Mouse (Mus musculus) intestine, embryonic 14.5 days (tissue): ENCODE results near the gene Pitpnc1. TPM values are rescaled to one million over a fixed set of nuclear protein-coding genes. Genes with fewer than 3 reads are reported as not detected.

Experiments
- ATAC-seq: fragments of 200-750 bp; cut with Nextera tagmentation; replicated peaks from 2 replicates; pipeline ENCODE4 v1.8.0; 2017; ENCODE audit warnings: low read depth, moderate number of reproducible peaks, moderate TSS enrichment, moderate library complexity; ENCODE audit not compliant: low FRiP score, low TSS enrichment
- DNase-seq: peaks from one replicate; pipeline ENCODE4 v3.0.0-alpha.2; 2018; ENCODE audit warnings: low spot score
- H3K27ac ChIP-seq: fragments of 300-500 bp; sonication (generic); 2 replicates; pipeline ENCODE4 v1.5.1; 2014; ENCODE audit warnings: low read depth, mild to moderate bottlenecking, control low read depth
- H3K27me3 ChIP-seq: fragments of 300-500 bp; sonication (generic); replicated peaks from 2 replicates; pipeline ENCODE4 v1.6.1; 2014; ENCODE audit warnings: low read length, control low read depth; ENCODE audit not compliant: control insufficient read depth, insufficient read depth
- H3K36me3 ChIP-seq: fragments of 300-500 bp; sonication (generic); 2 replicates; pipeline ENCODE4 v1.6.1; 2014; ENCODE audit warnings: low read length, control low read depth; ENCODE audit not compliant: control insufficient read depth, insufficient read depth
- H3K4me1 ChIP-seq: fragments of 300-500 bp; sonication (generic); replicated peaks from 2 replicates; pipeline ENCODE4 v1.6.1; 2014; ENCODE audit warnings: low read length, control low read depth, mixed read lengths; ENCODE audit not compliant: control insufficient read depth, insufficient read depth
- H3K4me2 ChIP-seq: fragments of 300-500 bp; sonication (generic); 2 replicates; pipeline ENCODE4 v1.6.1; 2014; ENCODE audit warnings: low read length
- H3K4me3 ChIP-seq: fragments of 300-500 bp; sonication (generic); 2 replicates; pipeline ENCODE4 v1.5.1; 2014; ENCODE audit warnings: low read depth, low read length, control low read depth, mixed read lengths
- H3K9ac ChIP-seq: fragments of 300-500 bp; sonication (generic); 2 replicates; pipeline ENCODE4 v1.6.1; 2014; ENCODE audit warnings: mild to moderate bottlenecking, low read length
- H3K9me3 ChIP-seq: fragments of 300-500 bp; sonication (generic); 2 replicates; pipeline ENCODE4 v1.6.1; 2016; ENCODE audit warnings: low read length, control low read depth; ENCODE audit not compliant: control insufficient read depth
- WGBS: fragments of 180-500 bp; shearing (Covaris S2); extraction: QIAGEN DNeasy Blood & Tissue Kit; methylation state at CpG from one replicate; pipeline ENCODE4 v1.1.7; 2014; 5-methylcytosine and 5-hydroxymethylcytosine counted together
- polyA plus RNA-seq: library from polyadenylated mRNA; unstranded; fragments of >200 nt; fragmentation: Nextera tagmentation; extraction: Ambion mirVana; gene quantifications from 2 replicates; pipeline ENCODE4 v1.2.1, GENCODE M21; 2014

Pitpnc1 gene
- polyA plus RNA-seq, 1 experiment from 2014 or later = 18.2 TPM

DNA sequence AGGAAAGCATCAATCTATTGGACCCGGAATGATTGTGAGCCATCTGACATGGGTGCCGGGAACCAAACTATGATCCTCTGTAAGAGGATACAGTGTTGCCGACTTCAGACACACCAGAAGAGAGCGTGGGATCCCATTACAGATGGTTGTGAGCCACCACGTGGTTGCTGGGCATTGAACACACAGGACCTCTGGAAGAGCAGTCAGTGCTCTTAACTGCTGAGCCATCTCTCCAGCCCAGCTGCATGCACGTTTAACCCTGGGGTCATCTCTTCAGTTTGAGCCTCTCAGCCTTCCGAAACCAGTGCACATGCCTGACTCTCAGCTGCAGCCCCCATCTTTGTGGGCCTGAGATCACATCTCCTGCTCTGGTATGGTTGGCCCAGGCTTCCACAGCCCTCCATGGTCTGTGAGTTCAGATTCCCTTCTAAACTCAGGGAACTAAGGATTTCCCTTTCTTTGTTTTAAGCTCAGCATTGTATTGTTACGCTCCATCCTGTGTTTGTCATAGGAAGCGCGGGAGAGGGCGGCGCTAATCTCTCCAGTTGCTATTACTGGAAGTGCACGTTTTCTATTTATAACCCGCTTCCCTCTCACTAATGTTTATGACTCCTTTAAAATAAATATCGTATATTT lies 135.5 kb downstream of the Pitpnc1 start:
- H3K27me3 ChIP-seq = no peaks in the 10 kb centered on the region
- no peaks in the 10 kb centered on the region for H3K36me3 ChIP-seq
- no peak overlapping the region for H3K4me3 ChIP-seq
- peaks cover 13% of the 10 kb centered on the region for H3K4me1 ChIP-seq
- DNase-seq = no peak
- peak overlapping the region; percentile 88 for H3K27ac ChIP-seq
- H3K9me3 ChIP-seq = no peaks in the 10 kb centered on the region
- H3K9ac ChIP-seq = no peak overlapping the region
- WGBS = 47% methylated on average over 15 of the region's 15 CpGs
- peak; percentile 37; the same call in 1 of the 2 replicates for ATAC-seq
- H3K4me2 ChIP-seq = peak overlapping the region; percentile 14; the same call in 1 of the 2 replicates

DNA sequence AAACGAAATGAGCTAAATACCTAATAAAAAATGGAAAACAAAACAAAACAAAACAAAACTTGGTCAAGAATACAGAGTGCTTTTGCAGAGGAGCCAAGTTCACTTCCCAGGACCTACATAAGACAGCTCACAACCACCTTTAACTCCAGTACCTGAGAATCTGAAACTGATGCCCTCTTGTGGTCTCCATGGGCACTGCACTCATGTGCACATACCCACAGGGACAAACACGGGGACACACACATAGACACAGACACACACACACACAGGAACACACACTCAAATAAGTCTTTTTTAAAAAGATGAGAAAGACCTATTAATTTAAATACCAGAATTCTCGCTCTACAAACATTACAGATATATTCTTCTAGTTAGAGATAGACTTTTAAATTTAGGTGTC lies 137.6 kb downstream of the Pitpnc1 start:
- WGBS = 93% methylated on average over 3 of the region's 3 CpGs
- H3K4me2 ChIP-seq = no peak overlapping the region
- H3K4me3 ChIP-seq = no peak overlapping the region
- ATAC-seq = no peak
- no peak for DNase-seq
- no peaks in the 10 kb centered on the region for H3K27me3 ChIP-seq
- no peak overlapping the region for H3K9ac ChIP-seq
- no peak overlapping the region for H3K27ac ChIP-seq
- H3K9me3 ChIP-seq = no peaks in the 10 kb centered on the region
- H3K4me1 ChIP-seq = peaks cover 6% of the 10 kb centered on the region; the same call in 1 of the 2 replicates
- no peaks in the 10 kb centered on the region for H3K36me3 ChIP-seq

DNA sequence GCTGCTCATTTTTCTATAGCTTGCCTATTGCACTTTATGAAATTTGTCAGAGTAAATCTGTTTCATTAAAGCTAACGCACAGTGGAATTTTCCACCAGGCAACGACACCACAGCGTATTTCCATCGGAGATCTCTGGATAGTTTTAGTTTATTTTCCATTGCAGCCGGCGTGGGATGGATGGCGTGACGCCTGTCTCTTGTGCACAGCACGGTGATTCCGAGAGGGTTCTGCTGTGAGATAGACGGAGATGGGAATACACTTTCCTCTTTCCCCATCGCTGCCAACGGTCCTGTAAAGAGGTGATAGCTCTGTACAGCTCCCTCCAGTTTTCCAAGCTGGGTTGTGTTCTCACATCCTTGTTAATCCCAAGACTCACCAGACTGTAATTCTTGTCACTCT lies 138.2 kb downstream of the Pitpnc1 start:
- DNase-seq = no peak
- Histone ChIP-seq H3K4me1 (peaks cover 6% of the 10 kb centered on the region; the same call in 1 of the 2 replicates), H3K9ac (no peak overlapping the region), H3K27me3 (no peaks in the 10 kb centered on the region), H3K9me3 (no peaks in the 10 kb centered on the region), H3K4me3 (no peak overlapping the region), H3K4me2 (no peak overlapping the region), H3K27ac (no peak overlapping the region), H3K36me3 (no peaks in the 10 kb centered on the region)
- 88% methylated on average over 13 of the region's 13 CpGs for WGBS
- ATAC-seq = no peak

DNA sequence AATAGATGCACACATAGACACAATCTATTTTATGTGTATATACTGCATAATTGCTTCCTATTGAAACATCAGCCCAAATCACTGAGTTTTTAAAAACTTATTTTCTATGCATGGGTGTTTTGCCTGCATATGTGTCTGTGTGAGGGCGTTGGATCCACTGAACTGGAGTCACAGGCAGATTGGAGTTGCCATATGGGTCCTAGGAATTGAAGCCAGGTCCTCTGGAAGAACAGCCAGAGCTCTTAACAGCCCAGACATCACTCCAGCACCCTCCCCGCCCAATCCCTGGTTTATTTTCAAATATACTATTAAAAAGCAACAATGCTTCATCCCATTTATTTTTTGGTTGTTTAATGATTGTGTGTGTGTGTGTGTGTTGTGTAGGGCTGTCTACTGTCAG lies 139.1 kb downstream of the Pitpnc1 start:
- DNase-seq = no peak
- no peak overlapping the region for H3K27ac ChIP-seq
- no peak overlapping the region for H3K4me3 ChIP-seq
- no peaks in the 10 kb centered on the region for H3K9me3 ChIP-seq
- no peak overlapping the region for H3K4me2 ChIP-seq
- 95% methylated on average over 2 of the region's 2 CpGs for WGBS
- H3K4me1 ChIP-seq = peaks cover 2% of the 10 kb centered on the region; the same call in 1 of the 2 replicates
- H3K36me3 ChIP-seq = no peaks in the 10 kb centered on the region
- no peak for ATAC-seq
- H3K9ac ChIP-seq = no peak overlapping the region
- no peaks in the 10 kb centered on the region for H3K27me3 ChIP-seq

DNA sequence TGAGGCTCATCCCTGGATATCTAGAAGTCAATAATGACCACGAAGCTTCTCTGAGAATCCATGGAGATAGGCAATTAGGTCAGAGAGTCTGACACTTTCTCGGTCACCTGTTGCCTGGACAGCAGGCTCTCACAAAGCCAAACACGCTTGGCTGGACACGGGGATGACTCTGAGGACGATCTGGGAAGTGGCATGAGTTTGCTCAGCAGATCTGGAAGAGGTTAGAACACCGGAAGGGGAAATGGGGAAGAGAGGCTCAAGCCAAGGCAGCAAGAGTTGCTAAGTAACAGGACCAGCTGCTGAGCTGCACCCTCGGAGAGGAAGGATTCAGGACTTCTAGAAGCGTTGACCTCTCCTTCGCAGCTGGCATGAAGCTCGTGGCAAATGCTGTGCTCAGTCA lies 143.2 kb downstream of the Pitpnc1 start:
- Histone ChIP-seq H3K36me3 (no peaks in the 10 kb centered on the region), H3K9me3 (no peaks in the 10 kb centered on the region), H3K27ac (no peak overlapping the region), H3K9ac (no peak overlapping the region), H3K4me1 (0 out of 2 replicates have a peak, but pooled peaks cover 3% of the 10 kb centered on the region), H3K4me3 (no peak overlapping the region), H3K27me3 (no peaks in the 10 kb centered on the region), H3K4me2 (no peak overlapping the region)
- no peak for DNase-seq
- no peak for ATAC-seq
- WGBS = 84% methylated on average over 10 of the region's 10 CpGs

DNA sequence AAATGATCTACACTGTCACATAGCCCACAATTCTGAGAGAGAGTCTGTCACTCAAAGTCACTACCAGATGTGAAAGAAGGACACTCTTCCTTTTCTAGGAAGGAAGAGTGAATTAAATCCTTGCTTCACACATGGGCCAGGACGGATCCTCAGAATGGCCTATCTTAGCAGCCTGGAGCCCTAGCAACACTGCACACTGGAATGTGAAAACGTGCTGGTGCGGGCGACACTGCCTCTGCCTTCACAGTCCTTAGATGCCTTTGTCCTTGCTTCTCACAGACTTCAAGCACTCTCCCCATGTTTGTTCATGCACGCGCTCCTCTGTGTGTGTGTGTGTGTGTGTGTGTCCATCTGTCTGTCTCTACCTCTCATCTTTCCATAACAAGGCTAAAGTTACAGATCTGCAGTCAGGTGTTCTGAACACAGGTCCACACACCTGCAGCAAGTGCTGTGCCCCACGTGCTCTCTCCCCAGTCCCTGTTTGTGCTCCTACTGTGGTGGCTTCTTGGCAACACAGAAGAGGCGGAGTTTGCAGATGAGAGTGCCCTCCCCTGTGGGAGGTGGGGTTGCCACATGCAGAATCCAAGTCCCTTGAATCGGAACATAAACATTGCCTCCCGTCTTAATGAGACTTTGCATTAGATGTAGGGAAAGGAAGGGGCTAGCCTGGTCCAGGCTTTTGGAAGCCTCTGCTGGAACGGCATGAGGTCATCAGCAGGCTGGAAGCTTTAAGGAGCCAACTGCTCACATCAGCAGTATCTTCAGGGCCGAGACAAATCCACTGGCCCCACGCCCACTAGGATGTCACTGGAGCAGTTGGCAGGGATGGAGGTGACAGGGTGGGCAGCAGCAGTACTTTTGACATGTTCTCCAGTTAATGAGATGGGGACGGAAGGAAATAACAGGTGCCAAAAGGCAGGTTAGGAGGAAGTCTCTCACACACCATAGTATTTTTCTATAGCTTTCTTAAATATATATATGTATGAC lies 144.5 kb downstream of the Pitpnc1 start:
- no peak for ATAC-seq
- 62% methylated on average over 14 of the region's 14 CpGs for WGBS

DNA sequence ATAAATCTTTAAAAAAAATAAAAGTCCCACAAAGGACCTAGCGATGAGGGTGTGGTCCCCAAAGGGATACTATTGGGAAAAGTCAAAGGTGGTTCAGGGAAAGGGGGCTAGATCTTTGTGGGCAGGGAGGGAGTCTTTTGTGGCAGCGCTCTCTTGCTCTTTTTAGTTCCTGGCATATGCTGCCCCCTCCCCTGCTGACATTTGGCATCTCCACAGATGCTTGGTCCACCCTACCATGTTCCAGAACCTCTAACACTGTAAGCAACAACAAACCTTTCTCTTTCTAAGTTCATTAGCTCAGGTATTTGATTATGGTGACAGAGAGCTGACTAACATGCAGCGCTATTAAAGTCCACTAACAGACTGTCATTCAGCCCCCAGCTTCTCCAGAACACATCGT lies 145.3 kb downstream of the Pitpnc1 start:
- H3K36me3 ChIP-seq = no peaks in the 10 kb centered on the region
- no peak overlapping the region for H3K9ac ChIP-seq
- no peaks in the 10 kb centered on the region for H3K9me3 ChIP-seq
- DNase-seq = no peak
- no peak overlapping the region for H3K4me3 ChIP-seq
- ATAC-seq = no peak
- WGBS = 97% methylated on average over 4 of the region's 4 CpGs
- no peak overlapping the region for H3K4me2 ChIP-seq
- H3K27ac ChIP-seq = no peak overlapping the region
- no peaks in the 10 kb centered on the region for H3K27me3 ChIP-seq
- H3K4me1 ChIP-seq = 0 out of 2 replicates have a peak, but pooled peaks cover 3% of the 10 kb centered on the region

More for the DNA sequence above, 144.5 kb downstream of the Pitpnc1 start:
- Histone ChIP-seq H3K27me3 (no peaks in the 10 kb centered on the region), H3K27ac (no peak overlapping the region), H3K36me3 (no peaks in the 10 kb centered on the region), H3K4me3 (no peak overlapping the region), H3K4me1 (0 out of 2 replicates have a peak, but pooled peaks cover 3% of the 10 kb centered on the region), H3K9ac (no peak overlapping the region), H3K9me3 (no peaks in the 10 kb centered on the region), H3K4me2 (no peak overlapping the region)
- DNase-seq = no peak

DNA sequence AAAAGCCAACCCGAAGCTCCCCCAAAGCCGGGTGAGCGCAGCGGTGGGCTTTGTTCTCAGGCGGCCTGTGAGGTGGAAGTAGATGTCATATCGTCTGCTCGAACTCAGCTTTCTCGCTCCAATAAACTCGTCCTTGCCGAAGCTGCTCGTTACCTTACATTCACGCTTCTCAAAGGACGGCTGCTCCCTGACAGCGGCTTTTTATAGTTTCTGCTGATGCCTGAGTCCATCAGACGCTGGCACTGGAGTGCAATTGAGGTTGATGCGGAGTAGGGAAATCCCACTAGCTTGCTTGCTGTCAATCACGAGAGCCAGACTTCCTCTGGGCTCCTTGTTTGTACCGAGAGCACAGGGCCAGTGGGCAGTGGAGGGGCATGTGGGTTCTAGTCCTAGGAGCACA lies 147.3 kb downstream of the Pitpnc1 start:
- 47% methylated on average over 18 of the region's 18 CpGs for WGBS
- Histone ChIP-seq H3K27me3 (no peaks in the 10 kb centered on the region), H3K9me3 (no peaks in the 10 kb centered on the region), H3K4me3 (no peak overlapping the region), H3K36me3 (no peaks in the 10 kb centered on the region), H3K27ac (peak overlapping the region; percentile 65), H3K4me2 (peak overlapping the region; percentile 25; the same call in 1 of the 2 replicates), H3K9ac (no peak overlapping the region), H3K4me1 (0 out of 2 replicates have a peak, but pooled peaks cover 3% of the 10 kb centered on the region)
- no peak for DNase-seq
- no peak for ATAC-seq
